ENCODE assay signal across 10 mouse cellular contexts in genomic region chr13:9929978-9930377, GRCm38 (mm10).
A peak's percentile ranks its signal among the peaks of the same experiment; 100 is the strongest.
DNase-seq lines count a peak whose midpoint lies in the region; ATAC-seq lines count a peak whose summit lies in the region.
"Had no signal": no experiment of that assay in that cellular context is flagged by ENCODE, and none has a peak within 500 bp of the region (broad histone marks: within the 10 kb centered on the region; RNA-seq: fewer than 3 reads in every experiment).

No protein-coding gene starts in this region.

- peak; percentile 91 for ATAC-seq in midbrain, embryonic 13.5 days

- intact Hi-C loops in heart, postnatal 25 days (cut with DNase I) = no loop called here

- no peaks in the 10 kb centered on the region for H3K36me3 ChIP-seq in midbrain, embryonic 13.5 days
- H3K36me3 ChIP-seq: G1E had no signal

- no peaks in the 10 kb centered on the region for H3K27me3 ChIP-seq in midbrain, embryonic 13.5 days
- H3K27me3 ChIP-seq: megakaryocyte, embryonic 14.5 days had no signal

- no peak overlapping the region for H3K4me2 ChIP-seq in midbrain, embryonic 13.5 days (replicated peaks)

- WGBS in midbrain, embryonic 13.5 days = 26% methylated on average over 2 of the region's 2 CpGs

- peaks cover 6% of the 10 kb centered on the region for H3K4me1 ChIP-seq in midbrain, embryonic 13.5 days (replicated peaks)

- H3K4me3 ChIP-seq in midbrain, embryonic 13.5 days (replicated peaks) = no peak overlapping the region
- H3K4me3 ChIP-seq: megakaryocyte, embryonic 14.5 days had no signal

- 0 out of 2 replicates have a peak overlapping the region, but pooled peaks have one; percentile 4 for H3K27ac ChIP-seq in midbrain, embryonic 13.5 days

- H3K9ac ChIP-seq in midbrain, embryonic 13.5 days (replicated peaks) = no peak overlapping the region

- DNase-seq in heart, postnatal 25 days (ENCODE audit: low spot score) = peak; percentile 2
- DNase-seq in heart, adult 8-10 months (ENCODE audit: low spot score) = no peak
- DNase-seq in embryo, embryonic 10 days (ENCODE audit: low spot score) = peak; percentile 52
- DNase-seq in layer of hippocampus, adult 18-20 months (ENCODE audit: low spot score in 2 of 2) = peak; percentile 8 to 46
- DNase-seq in kidney, postnatal 25 days = no peak
- DNase-seq in B cell, adult 2 months = no peak
- no peak for DNase-seq in spleen, postnatal 36 days (ENCODE audit: low spot score in 2 of 2)

- H3K9me3 ChIP-seq in midbrain, embryonic 13.5 days = no peaks in the 10 kb centered on the region
- H3K9me3 ChIP-seq: G1E; megakaryocyte, embryonic 14.5 days had no signal

Comparison
In these comparisons a context has a peak if more than half of its experiments do, and no peak if none do; other contexts are left out.
1. DNase-seq: peak in heart, postnatal 25 days (single experiment), embryo, embryonic 10 days (single experiment) and layer of hippocampus, adult 18-20 months (2 of 2); none in heart, adult 8-10 months (single experiment), kidney, postnatal 25 days (0 of 2), B cell, adult 2 months (0 of 2) and spleen, postnatal 36 days (0 of 2).